Mouse (Mus musculus): ENCODE results near the gene Tnnc1. TPM values are rescaled to one million over a fixed set of nuclear protein-coding genes. Genes with fewer than 3 reads are reported as not detected.

Gene Tnnc1
- polyA plus RNA-seq, 1 experiment from 2014 or later, result 36.3 TPM

- no peak overlapping the region for H3K4me3 ChIP-seq (replicated peaks)
- no peak overlapping the region for H3K9ac ChIP-seq (replicated peaks)
- no peak overlapping the region for H3K4me2 ChIP-seq
- H3K27ac ChIP-seq (replicated peaks), result 0 out of 2 replicates have a peak overlapping the region, but pooled peaks have one; percentile 18
- no peaks in the 10 kb centered on the region for H3K9me3 ChIP-seq (replicated peaks)
- H3K27me3 ChIP-seq (replicated peaks), result no peaks in the 10 kb centered on the region
- ATAC-seq (ENCODE audit: low FRiP score), result no peak
- 78% methylated on average over 13 of the region's 13 CpGs for WGBS
- H3K36me3 ChIP-seq, result peaks cover 58% of the 10 kb centered on the region
- H3K4me1 ChIP-seq, result 0 out of 2 replicates have a peak, but pooled peaks cover 5% of the 10 kb centered on the region
These were observed 37.1 kb upstream of the Tnnc1 start for GRCm38 (mm10) chr14:31170963-31171362.

- Histone ChIP-seq H3K4me3 (replicated peaks) (no peak overlapping the region), H3K36me3 (peaks cover 62% of the 10 kb centered on the region), H3K27ac (replicated peaks) (no peak overlapping the region), H3K9ac (replicated peaks) (no peak overlapping the region), H3K4me2 (no peak overlapping the region), H3K4me1 (0 out of 2 replicates have a peak, but pooled peaks cover 5% of the 10 kb centered on the region), H3K27me3 (replicated peaks) (no peaks in the 10 kb centered on the region), H3K9me3 (replicated peaks) (no peaks in the 10 kb centered on the region)
- ATAC-seq (ENCODE audit: low FRiP score), result no peak
- 84% methylated on average over 11 of the region's 11 CpGs for WGBS
These were observed 36.7 kb upstream of the Tnnc1 start for GRCm38 (mm10) chr14:31171386-31171785.

DNA sequence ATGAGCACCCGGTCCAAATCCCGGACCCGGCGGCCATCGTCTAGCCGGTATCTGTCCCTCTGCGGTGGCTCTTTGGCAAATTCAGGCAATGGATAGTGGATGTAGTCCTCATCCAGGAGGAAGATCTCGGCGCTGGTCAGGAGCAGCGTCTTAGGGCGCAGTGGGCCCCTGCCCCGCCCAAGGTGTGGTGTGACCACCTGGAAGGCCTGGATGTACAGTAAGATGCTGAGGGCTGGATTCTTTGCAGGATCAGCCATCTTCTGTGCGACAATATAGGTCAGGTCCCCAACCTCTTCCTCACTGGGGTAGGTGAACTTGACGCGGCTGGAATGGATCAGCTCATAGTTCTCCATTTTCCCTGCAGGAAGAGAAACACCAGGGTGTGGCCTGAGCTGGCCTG lies 36.3 kb upstream of the Tnnc1 start:
- 98% methylated on average over 15 of the region's 15 CpGs for WGBS
- peaks cover 66% of the 10 kb centered on the region for H3K36me3 ChIP-seq
- ATAC-seq (ENCODE audit: low FRiP score), result no peak
- no peak overlapping the region for H3K27ac ChIP-seq (replicated peaks)
- no peak overlapping the region for H3K4me2 ChIP-seq
- no peak overlapping the region for H3K9ac ChIP-seq (replicated peaks)
- H3K9me3 ChIP-seq (replicated peaks), result no peaks in the 10 kb centered on the region
- no peak overlapping the region for H3K4me3 ChIP-seq (replicated peaks)
- 0 out of 2 replicates have a peak, but pooled peaks cover 5% of the 10 kb centered on the region for H3K4me1 ChIP-seq
- no peaks in the 10 kb centered on the region for H3K27me3 ChIP-seq (replicated peaks)

- H3K9me3 ChIP-seq (replicated peaks), result no peaks in the 10 kb centered on the region
- no peak overlapping the region for H3K4me3 ChIP-seq (replicated peaks)
- no peaks in the 10 kb centered on the region for H3K27me3 ChIP-seq (replicated peaks)
- no peak overlapping the region for H3K9ac ChIP-seq (replicated peaks)
- H3K27ac ChIP-seq (replicated peaks), result no peak overlapping the region
- WGBS, result 89% methylated on average over 18 of the region's 18 CpGs
- no peak overlapping the region for H3K4me2 ChIP-seq
- H3K4me1 ChIP-seq, result 0 out of 2 replicates have a peak, but pooled peaks cover 5% of the 10 kb centered on the region
- peaks cover 77% of the 10 kb centered on the region for H3K36me3 ChIP-seq
- no peak for ATAC-seq (ENCODE audit: low FRiP score)
These were observed 35.2 kb upstream of the Tnnc1 start for GRCm38 (mm10) chr14:31172781-31173455.

DNA sequence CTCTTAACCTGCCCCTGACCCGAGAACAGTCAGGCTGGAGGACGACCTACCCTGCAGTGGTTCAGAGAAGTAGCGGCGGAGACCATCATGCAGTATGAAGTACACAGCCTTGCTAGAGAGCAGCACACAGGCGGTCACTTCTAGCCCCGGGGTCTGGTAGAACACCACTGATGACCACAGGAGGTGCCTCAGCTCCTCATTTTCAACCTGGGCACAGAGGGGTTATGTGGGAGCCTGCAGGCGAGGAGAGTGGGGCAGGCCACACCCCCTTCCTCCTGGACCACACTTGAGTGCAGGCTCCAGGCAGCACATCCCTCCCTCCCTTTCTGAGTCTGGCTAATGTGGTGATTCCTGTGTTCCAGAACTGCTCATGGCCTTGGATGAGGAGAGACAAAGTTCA lies 34.6 kb upstream of the Tnnc1 start:
- Histone ChIP-seq H3K4me3 (replicated peaks) (no peak overlapping the region), H3K27me3 (replicated peaks) (no peaks in the 10 kb centered on the region), H3K4me1 (0 out of 2 replicates have a peak, but pooled peaks cover 2% of the 10 kb centered on the region), H3K9me3 (replicated peaks) (no peaks in the 10 kb centered on the region), H3K9ac (replicated peaks) (no peak overlapping the region), H3K36me3 (peaks cover 81% of the 10 kb centered on the region), H3K4me2 (no peak overlapping the region), H3K27ac (replicated peaks) (no peak overlapping the region)
- WGBS, result 85% methylated on average over 7 of the region's 7 CpGs
- no peak for ATAC-seq (ENCODE audit: low FRiP score)

- Histone ChIP-seq H3K4me1 (no peaks in the 10 kb centered on the region), H3K4me3 (replicated peaks) (no peak overlapping the region), H3K27ac (replicated peaks) (no peak overlapping the region), H3K27me3 (replicated peaks) (no peaks in the 10 kb centered on the region), H3K9me3 (replicated peaks) (no peaks in the 10 kb centered on the region), H3K36me3 (peaks cover 97% of the 10 kb centered on the region), H3K9ac (replicated peaks) (no peak overlapping the region), H3K4me2 (no peak overlapping the region)
- ATAC-seq (ENCODE audit: low FRiP score), result no peak
- WGBS, result 92% methylated on average over 16 of the region's 16 CpGs
These were observed 30.8 kb upstream of the Tnnc1 start for GRCm38 (mm10) chr14:31177287-31177686.

DNA sequence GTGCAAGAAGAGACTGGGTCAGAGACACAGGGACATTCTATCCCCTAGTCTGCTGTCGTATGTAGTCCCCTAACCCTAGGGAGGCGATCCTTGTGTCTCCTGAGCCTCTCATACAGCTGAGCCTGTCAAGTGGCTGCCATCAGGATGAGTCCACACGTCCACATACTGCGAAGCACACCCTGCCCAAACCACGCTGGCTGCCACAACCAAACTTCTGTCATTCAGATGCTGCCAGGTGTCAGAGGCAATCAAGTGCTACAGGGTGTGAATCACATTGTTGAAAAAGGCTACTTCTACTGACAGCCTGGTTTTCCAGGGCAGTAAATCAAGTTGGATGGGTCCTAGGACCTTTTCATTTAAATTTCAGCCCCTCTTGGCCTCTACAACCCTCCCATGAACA lies 30.4 kb upstream of the Tnnc1 start:
- H3K9me3 ChIP-seq (replicated peaks), result no peaks in the 10 kb centered on the region
- H3K4me2 ChIP-seq, result no peak overlapping the region
- 89% methylated on average over 5 of the region's 5 CpGs for WGBS
- no peaks in the 10 kb centered on the region for H3K4me1 ChIP-seq
- no peak overlapping the region for H3K9ac ChIP-seq (replicated peaks)
- ATAC-seq (ENCODE audit: low FRiP score), result no peak
- H3K4me3 ChIP-seq (replicated peaks), result no peak overlapping the region
- no peaks in the 10 kb centered on the region for H3K27me3 ChIP-seq (replicated peaks)
- peaks cover 97% of the 10 kb centered on the region for H3K36me3 ChIP-seq
- H3K27ac ChIP-seq (replicated peaks), result no peak overlapping the region

DNA sequence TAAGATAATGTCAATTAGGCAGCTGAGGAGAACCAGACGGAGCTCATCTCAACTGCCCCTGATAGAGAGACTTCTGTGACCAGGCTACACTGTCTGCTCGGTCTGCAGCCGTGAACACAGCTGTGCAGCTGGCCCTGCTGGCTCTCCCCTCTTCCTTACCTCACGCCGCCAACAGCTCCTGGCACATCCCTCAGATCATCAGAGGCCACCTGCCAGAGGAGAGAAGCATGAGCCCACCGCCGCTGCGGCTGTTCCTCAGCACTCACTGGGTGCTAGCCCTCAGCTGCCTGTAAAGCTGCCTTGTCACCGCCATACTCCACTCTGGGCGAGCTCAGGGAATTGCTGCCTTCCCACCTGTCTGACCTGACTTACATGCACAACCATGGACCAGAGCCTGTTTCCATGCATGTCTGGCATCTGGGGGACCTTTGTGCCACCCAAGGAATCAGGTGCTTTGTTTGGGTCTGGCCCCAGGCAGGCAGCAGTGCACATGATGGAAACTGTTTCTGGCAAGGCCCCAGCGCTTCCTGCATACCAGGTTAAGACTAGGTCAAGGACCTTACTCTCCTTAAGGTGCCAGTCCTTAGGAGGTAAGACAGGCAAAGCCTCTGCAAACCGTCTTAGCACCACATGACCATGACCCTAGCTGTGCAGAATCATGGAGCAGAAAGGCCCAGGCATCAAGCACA lies 28.3 kb upstream of the Tnnc1 start:
- ATAC-seq (ENCODE audit: low FRiP score), result no peak
- WGBS, result 94% methylated on average over 12 of the region's 12 CpGs

DNA sequence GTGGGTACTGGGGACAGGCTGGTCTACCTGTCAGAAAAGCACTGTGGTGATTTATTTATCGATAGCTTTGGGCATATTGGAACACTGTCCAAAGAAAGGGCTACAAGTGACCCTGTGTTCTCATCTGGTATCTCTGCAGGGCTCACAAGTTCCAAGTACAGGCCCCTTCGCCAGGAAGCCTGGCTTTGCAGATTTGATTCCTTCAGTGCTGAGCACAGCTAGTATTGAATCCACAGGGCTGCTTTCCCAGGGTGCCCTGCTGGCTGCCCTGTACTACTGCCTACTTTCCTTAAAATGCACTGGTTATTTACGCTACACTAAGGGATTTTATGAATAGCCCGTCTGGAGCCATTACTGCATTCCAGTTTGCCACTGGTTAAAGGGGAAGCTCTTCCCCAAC lies 26.6 kb upstream of the Tnnc1 start:
- Histone ChIP-seq H3K27me3 (replicated peaks) (no peaks in the 10 kb centered on the region), H3K4me1 (no peaks in the 10 kb centered on the region), H3K4me3 (replicated peaks) (no peak overlapping the region), H3K27ac (replicated peaks) (no peak overlapping the region), H3K9ac (replicated peaks) (no peak overlapping the region), H3K9me3 (replicated peaks) (no peaks in the 10 kb centered on the region), H3K4me2 (no peak overlapping the region), H3K36me3 (peaks cover 97% of the 10 kb centered on the region)
- WGBS, result 71% methylated on average over 4 of the region's 4 CpGs
- ATAC-seq (ENCODE audit: low FRiP score), result no peak

More for the DNA sequence above, 28.3 kb upstream of the Tnnc1 start:
- H3K4me1 ChIP-seq, result no peaks in the 10 kb centered on the region
- H3K36me3 ChIP-seq, result peaks cover 97% of the 10 kb centered on the region
- H3K9me3 ChIP-seq (replicated peaks), result no peaks in the 10 kb centered on the region
- H3K27me3 ChIP-seq (replicated peaks), result no peaks in the 10 kb centered on the region
- no peak overlapping the region for H3K4me2 ChIP-seq
- H3K9ac ChIP-seq (replicated peaks), result no peak overlapping the region
- H3K27ac ChIP-seq (replicated peaks), result no peak overlapping the region
- no peak overlapping the region for H3K4me3 ChIP-seq (replicated peaks)

DNA sequence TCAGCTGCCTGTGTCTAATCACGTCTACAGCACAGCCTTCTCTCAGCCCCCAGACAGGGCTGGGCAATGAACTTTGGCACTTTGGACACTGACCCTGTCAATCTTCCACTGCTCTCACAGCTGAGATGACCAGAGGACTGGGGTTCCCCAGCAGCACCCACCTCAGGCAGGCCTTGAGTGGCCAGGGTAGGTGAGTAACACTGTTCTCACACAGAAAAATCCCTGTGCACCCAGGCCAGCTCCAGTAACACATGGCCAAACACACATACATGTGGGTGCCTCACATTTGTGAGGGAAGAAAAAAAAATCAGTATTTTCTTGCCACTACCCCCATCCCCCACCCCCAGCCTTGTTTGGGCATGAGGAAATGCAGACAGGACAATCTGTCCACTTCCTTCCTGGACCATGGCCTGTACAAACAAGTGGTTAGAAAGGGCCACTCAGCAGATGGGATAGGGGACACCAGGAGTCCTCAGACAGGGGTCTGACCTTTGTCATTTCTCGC lies 25.3 kb upstream of the Tnnc1 start:
- Histone ChIP-seq H3K9me3 (replicated peaks) (no peaks in the 10 kb centered on the region), H3K27ac (replicated peaks) (no peak overlapping the region), H3K36me3 (peaks cover 97% of the 10 kb centered on the region), H3K4me2 (no peak overlapping the region), H3K4me3 (replicated peaks) (no peak overlapping the region), H3K9ac (replicated peaks) (no peak overlapping the region), H3K27me3 (replicated peaks) (no peaks in the 10 kb centered on the region), H3K4me1 (no peaks in the 10 kb centered on the region)
- 89% methylated on average over 2 of the region's 2 CpGs for WGBS
- no peak for ATAC-seq (ENCODE audit: low FRiP score)

- Histone ChIP-seq H3K27ac (replicated peaks) (no peak overlapping the region), H3K4me2 (no peak overlapping the region), H3K4me1 (no peaks in the 10 kb centered on the region; the same call in 1 of the 2 replicates), H3K27me3 (replicated peaks) (no peaks in the 10 kb centered on the region), H3K9me3 (replicated peaks) (no peaks in the 10 kb centered on the region), H3K4me3 (replicated peaks) (no peak overlapping the region), H3K9ac (replicated peaks) (no peak overlapping the region), H3K36me3 (peaks cover 100% of the 10 kb centered on the region)
- ATAC-seq (ENCODE audit: low FRiP score), result no peak
- WGBS, result 92% methylated on average over 5 of the region's 5 CpGs
These were observed 24.6 kb upstream of the Tnnc1 start for GRCm38 (mm10) chr14:31183541-31183940.

DNA sequence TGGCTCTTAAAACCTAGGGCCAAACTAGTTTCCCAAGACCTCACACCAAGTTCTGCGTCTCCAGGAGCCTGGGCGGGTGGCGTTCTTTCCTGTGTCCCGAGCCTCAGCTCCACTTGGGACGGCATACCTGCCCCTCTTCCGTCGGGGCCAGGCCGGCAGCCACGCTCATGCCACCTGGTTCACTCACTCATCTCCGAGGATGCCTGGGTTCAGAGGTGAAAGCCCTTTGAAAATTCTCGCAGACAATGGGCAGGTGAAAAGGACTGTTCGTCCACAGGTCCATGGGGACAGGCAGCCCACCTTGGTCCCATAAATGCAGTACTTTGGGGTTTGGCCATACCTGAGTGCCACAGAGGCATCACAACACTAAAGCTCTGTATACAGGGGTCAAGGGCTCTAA lies 23.9 kb upstream of the Tnnc1 start:
- no peak for ATAC-seq (ENCODE audit: low FRiP score)
- Histone ChIP-seq H3K4me2 (no peak overlapping the region), H3K9ac (replicated peaks) (no peak overlapping the region), H3K4me1 (peaks cover 5% of the 10 kb centered on the region; the same call in 1 of the 2 replicates), H3K27me3 (replicated peaks) (no peaks in the 10 kb centered on the region), H3K27ac (replicated peaks) (no peak overlapping the region), H3K4me3 (replicated peaks) (no peak overlapping the region), H3K9me3 (replicated peaks) (no peaks in the 10 kb centered on the region), H3K36me3 (peaks cover 100% of the 10 kb centered on the region)
- 96% methylated on average over 12 of the region's 12 CpGs for WGBS

All from neural tube, embryonic 15.5 days (tissue).